Mouse (Mus musculus): ENCODE measurements at regions not wholly inside any gene's neighbourhood (a gene's known extent, or its start where the extent isn't known, plus 50 kb on each side); places are given as distances from the start of the nearest gene placed in this dataset.

- no peak for ATAC-seq
These were observed 189.5 kb downstream of the Zfp462 start for GRCm38 (mm10) chr4:55134339-55134738.

GRCm38 (mm10) chr4:55134791-55135190, 189.9 kb downstream of the Zfp462 start:
- no peak for ATAC-seq

GRCm38 (mm10) chr4:55136283-55136682, 191.4 kb downstream of the Zfp462 start:
- no peak for ATAC-seq

GRCm38 (mm10) chr4:55137781-55138394, 193.0 kb downstream of the Zfp462 start:
- ATAC-seq = no peak

- ATAC-seq = no peak
These were observed 196.5 kb downstream of the Zfp462 start for GRCm38 (mm10) chr4:55141317-55141716.

GRCm38 (mm10) chr4:55141923-55142732, 197.3 kb downstream of the Zfp462 start:
- no peak for ATAC-seq

GRCm38 (mm10) chr4:55143400-55143799, 198.6 kb downstream of the Zfp462 start:
- no peak for ATAC-seq

GRCm38 (mm10) chr4:55144995-55145394, 200.1 kb downstream of the Zfp462 start:
- no peak for ATAC-seq

GRCm38 (mm10) chr4:55145968-55146367, 201.1 kb downstream of the Zfp462 start:
- ATAC-seq = no peak

GRCm38 (mm10) chr4:55148380-55148779, 201.5 kb upstream of the Rad23b start:
- ATAC-seq = no peak

- no peak for ATAC-seq
These were observed 195.3 kb upstream of the Rad23b start for GRCm38 (mm10) chr4:55154556-55154955.

GRCm38 (mm10) chr4:55158166-55158739, 191.6 kb upstream of the Rad23b start:
- no peak for ATAC-seq

GRCm38 (mm10) chr4:55166266-55166665, 183.6 kb upstream of the Rad23b start:
- no peak for ATAC-seq

- ATAC-seq = no peak
These were observed 180.8 kb upstream of the Rad23b start for GRCm38 (mm10) chr4:55169063-55169462.

GRCm38 (mm10) chr4:55172334-55172891, 177.4 kb upstream of the Rad23b start:
- ATAC-seq = no peak

- ATAC-seq = no peak
These were observed 173.8 kb upstream of the Rad23b start for GRCm38 (mm10) chr4:55176026-55176425.

GRCm38 (mm10) chr4:55179456-55179855, 170.4 kb upstream of the Rad23b start:
- ATAC-seq = no peak

GRCm38 (mm10) chr4:55183519-55183918, 166.3 kb upstream of the Rad23b start:
- ATAC-seq = no peak

GRCm38 (mm10) chr4:55188716-55189115, 161.1 kb upstream of the Rad23b start:
- ATAC-seq = no peak

GRCm38 (mm10) chr4:55190586-55190985, 159.3 kb upstream of the Rad23b start:
- ATAC-seq = no peak

- ATAC-seq = no peak
These were observed 155.8 kb upstream of the Rad23b start for GRCm38 (mm10) chr4:55194061-55194460.

- no peak for ATAC-seq
These were observed 155.3 kb upstream of the Rad23b start for GRCm38 (mm10) chr4:55194552-55194951.
